Mouse (Mus musculus): ENCODE measurements around the gene Birc6.
"Not testable (repeated sequence)": the region's sequence is repeated elsewhere in the genome, so short reads cannot be mapped to it uniquely, and the experiment has no call there.

Gene Birc6

GRCm38 (mm10) chr17:74559891-74560290 is 31.8 kb downstream of the Birc6 start:
- DNase-seq (ENCODE audit: low read depth) = no peak

- no peak for DNase-seq (ENCODE audit: low read depth)
Observed at GRCm38 (mm10) chr17:74564151-74564550, 36.1 kb downstream of the Birc6 start.

GRCm38 (mm10) chr17:74569219-74569618 is 41.1 kb downstream of the Birc6 start:
- DNase-seq (ENCODE audit: low read depth) = no peak

DNA sequence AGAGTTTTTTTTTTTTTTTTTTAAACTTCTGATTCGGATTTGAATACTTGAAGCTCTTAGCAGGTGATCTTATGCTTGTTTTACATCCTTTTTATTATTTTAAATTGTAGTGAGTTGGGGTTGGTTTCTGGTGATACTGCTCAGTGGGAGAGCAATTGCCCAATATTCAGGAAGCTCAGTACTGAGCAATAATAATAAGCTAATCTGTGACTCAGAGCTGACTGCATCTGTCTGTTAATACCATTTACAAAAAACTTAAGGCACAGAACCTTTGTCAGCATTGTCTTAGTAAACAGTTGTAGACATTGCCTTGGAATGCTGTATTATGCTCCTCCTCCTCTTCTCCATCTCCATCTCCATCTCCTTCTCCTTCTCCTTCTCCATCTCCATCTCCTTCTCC is 42.5 kb downstream of the Birc6 start:
- DNase-seq (ENCODE audit: low read depth) = no peak

- DNase-seq (ENCODE audit: low read depth) = no peak
Observed at GRCm38 (mm10) chr17:74577173-74577572, 49.1 kb downstream of the Birc6 start.

- no peak for DNase-seq (ENCODE audit: low read depth)
Observed at GRCm38 (mm10) chr17:74579586-74579985, 51.5 kb downstream of the Birc6 start.

DNA sequence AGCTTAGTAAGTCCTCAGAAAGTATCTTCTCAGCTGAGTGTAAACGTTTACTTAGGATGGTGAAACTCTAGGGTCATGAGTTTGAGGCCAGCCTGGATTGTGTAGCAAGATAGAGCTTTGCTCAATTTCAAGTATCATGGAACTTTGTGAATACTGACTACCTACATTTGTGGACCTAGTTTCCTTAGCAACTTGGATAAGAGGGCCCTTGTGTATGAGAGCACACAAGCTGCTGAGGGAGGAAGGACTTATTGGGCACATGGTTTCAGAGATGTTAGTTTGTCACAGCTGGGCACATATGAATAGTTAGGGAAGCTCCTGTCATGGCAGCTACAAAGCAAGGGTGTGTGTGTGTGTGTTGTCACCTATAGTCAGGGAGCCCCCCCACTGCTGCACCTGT is 52.6 kb downstream of the Birc6 start:
- no peak for DNase-seq (ENCODE audit: low read depth)

- DNase-seq (ENCODE audit: low read depth) = no peak
Observed at GRCm38 (mm10) chr17:74586768-74587167, 58.7 kb downstream of the Birc6 start.

- DNase-seq (ENCODE audit: low read depth) = no peak
Observed at GRCm38 (mm10) chr17:74598908-74599307, 70.8 kb downstream of the Birc6 start.

GRCm38 (mm10) chr17:74599396-74599795 is 71.3 kb downstream of the Birc6 start:
- DNase-seq (ENCODE audit: low read depth) = no peak

DNA sequence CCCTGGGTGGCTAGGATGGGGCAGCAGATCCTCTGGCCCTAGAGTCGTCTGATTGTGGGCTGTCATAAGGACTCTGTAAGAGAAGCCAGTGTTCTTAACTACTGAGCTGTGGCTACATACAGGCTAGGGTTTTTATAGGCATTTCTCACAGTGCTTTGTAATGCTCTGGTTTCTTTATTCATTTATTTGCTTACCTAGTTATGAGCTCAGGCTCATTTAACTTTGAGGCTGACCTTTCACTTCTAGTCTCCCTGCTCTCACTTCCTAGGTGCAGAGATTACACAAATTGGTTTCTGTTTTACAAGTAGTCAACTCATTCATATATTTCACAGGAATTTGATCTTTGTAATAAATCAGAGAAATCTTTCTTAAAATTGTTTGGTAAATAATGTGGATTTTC is 73.1 kb downstream of the Birc6 start:
- no peak for DNase-seq (ENCODE audit: low read depth)

- no peak for DNase-seq (ENCODE audit: low read depth)
Observed at GRCm38 (mm10) chr17:74630798-74631197, 102.7 kb downstream of the Birc6 start.

DNA sequence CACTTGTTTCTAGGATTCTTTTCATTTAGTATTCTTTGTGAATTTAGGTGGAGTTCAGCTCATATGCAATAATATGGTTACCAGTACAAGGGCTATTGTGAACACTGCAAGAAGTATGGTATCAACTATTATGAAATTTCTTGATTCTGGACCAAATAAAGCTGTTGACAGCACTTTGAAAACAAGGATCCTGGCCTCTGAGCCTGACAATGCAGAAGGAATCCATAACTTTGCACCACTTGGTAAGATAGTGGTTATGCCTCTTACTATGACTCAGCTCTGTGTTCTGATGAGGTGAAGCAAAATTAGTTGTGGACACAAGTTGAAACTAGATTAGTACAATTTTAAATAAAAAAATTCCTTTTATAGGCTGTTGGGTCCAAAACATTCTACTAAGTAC is 114.3 kb downstream of the Birc6 start:
- DNase-seq (ENCODE audit: low read depth) = no peak

- no peak for DNase-seq (ENCODE audit: low read depth)
Observed at GRCm38 (mm10) chr17:74658362-74658761, 130.3 kb downstream of the Birc6 start.

DNA sequence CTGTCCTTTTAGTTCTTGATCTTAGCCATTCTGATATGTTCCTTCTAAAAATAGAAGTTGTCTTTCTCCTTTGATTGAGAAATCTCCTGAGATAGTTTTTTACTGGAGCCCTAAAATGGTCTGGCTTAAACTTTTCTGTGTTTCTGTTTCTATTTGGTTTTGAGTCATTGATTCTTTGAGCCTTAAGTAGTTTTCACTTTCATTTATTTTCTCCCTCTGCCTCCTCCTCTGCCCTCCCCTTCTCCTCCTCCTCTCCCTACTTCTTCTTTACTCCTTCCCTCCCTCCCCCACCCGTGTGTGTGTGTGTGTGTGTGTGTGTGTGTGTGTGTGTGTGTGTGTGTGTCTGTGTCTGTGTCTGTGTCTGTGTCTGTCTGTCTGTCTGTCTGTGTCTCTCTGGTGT is 139.9 kb downstream of the Birc6 start:
- no peak for DNase-seq (ENCODE audit: low read depth)

- no peak for DNase-seq (ENCODE audit: low read depth)
Observed at GRCm38 (mm10) chr17:74670031-74670430, 141.9 kb downstream of the Birc6 start.

DNA sequence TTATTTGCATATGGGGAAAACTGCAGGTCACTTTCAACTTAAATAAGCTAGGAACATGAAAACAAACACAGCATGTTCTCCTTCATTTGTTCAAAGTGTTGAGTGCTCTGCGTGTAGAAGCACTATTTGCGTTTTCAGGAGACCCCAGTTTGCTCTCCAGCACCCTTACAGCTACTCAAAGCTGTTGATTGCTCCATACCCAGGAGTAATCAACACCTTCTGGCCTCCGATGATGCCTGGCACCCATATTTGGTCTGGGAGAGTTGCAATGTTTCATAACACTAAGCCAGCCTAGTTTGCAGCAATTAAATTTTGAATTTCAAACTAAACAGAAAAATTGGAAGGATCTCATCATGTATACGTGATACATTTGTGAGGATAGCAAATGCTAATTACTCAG is 144.4 kb downstream of the Birc6 start:
- no peak for DNase-seq (ENCODE audit: low read depth)

GRCm38 (mm10) chr17:74673251-74673650 is 145.2 kb downstream of the Birc6 start:
- DNase-seq (ENCODE audit: low read depth) = peak; percentile 53

GRCm38 (mm10) chr17:74678061-74678460 is 150.0 kb downstream of the Birc6 start:
- no peak for DNase-seq (ENCODE audit: low read depth)

DNA sequence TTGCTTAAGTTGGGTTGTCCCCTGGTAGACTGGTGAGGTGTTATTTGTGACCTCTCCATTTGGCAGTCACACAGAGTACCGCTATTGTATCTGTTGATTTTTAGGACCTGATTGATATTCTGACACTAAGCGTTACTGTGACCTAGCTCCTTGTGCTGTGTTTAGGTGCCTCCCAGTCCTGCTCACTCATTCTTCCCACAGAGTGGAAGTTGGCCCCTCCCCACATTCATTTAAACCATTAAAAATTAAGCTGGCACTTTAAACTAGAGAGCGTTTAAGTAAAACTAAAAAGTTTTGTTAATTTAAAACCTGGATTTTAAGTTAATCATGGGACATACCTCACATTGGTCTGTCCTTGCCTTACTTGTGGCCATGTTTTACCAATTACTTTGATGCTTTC is 156.8 kb downstream of the Birc6 start:
- no peak for DNase-seq (ENCODE audit: low read depth)

- no peak for DNase-seq (ENCODE audit: low read depth)
Observed at GRCm38 (mm10) chr17:74688555-74688954, 160.5 kb downstream of the Birc6 start.

DNA sequence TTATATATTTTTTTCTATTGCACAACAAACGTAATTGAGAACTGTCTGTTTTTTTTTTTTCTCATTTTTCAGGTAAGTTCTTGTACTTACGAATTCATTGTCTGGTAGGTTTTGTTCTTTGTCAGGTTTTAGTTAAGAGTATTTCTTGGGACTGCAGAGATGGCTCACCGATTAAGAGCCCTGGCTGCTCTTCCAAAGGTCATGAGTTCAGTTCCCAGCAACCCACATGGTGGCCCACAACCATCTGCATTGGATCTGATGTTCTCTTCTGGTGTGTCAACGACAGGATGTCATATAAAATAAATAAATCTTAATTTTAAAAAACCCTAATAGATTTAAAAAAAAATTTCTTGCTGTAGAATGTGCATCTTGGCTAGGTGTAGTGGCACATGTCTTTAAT is 161.3 kb downstream of the Birc6 start:
- no peak for DNase-seq (ENCODE audit: low read depth)

- not testable (repeated sequence) for DNase-seq (ENCODE audit: low read depth)
Observed at GRCm38 (mm10) chr17:74701661-74702060, 173.6 kb downstream of the Birc6 start.

DNA sequence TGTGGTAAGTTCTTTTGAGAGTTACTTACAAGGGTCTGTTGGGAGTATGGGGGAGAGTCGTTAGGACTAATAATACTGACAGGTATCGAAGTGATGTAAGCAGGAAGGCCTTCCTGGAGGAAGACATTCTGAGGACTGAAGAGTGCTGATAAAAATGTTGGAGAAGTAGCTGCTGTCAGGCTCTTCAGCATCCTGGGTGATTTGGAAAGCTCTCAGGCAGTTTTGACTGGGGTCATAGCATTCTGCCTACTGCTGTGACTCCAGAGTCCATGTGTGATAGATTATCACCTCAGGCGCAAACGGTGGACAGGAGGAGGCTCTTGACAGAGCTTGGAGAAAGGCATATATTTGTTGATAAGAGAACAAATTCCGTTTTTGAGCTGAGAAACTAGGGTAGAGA is 177.4 kb downstream of the Birc6 start:
- no peak for DNase-seq (ENCODE audit: low read depth)

- DNase-seq (ENCODE audit: low read depth) = no peak
Observed at GRCm38 (mm10) chr17:74706593-74706992, 178.5 kb downstream of the Birc6 start.

Data from c-Kit-positive CD71-positive TER-119-negative erythroid progenitor cells, embryonic 14.5 days (primary cell).